Mouse (Mus musculus): ENCODE measurements around the gene Grip1.

The Grip1 gene

DNA sequence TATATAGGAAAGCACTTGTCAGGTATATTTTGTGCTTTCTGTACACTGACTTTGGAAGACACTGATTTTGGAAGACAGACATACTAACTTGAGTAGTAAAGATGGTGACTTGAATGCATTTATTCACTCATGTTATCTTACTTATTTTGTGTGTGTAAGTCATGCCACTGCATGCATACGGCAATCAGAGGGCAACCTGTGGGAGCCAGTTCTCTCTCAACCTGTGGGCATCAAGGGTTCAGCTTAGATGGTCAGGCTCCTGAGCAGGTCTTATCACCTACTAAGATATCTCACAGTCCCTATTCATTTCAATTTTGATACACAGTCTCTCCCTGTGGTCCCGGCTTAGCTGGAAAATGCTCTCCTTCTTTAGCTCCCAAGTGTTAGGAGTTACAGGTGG is 5.4 kb downstream of the Grip1 start:
- DNase-seq (ENCODE audit: low read depth, low spot score): no peak

DNA sequence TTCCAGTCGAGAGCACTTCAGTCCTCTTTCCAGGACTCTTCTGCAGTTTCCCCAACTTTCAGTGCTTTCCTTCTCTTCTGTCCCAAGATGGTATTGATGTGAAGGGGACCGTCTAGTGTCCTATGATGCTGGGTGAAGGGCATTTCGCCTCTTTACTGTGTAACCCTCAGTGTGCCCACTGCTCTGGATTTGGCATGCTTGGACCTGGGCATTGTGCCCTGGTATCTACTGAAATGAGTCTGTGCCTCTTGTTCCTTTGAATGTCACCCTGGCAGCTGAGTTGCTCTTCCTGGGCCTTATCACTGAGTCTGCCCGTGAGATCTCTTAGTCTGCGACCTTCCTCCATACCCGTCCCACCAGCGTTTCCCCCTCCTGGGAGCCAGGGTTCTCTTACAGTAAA is 9.7 kb downstream of the Grip1 start:
- DNase-seq (ENCODE audit: low read depth, low spot score): no peak

DNA sequence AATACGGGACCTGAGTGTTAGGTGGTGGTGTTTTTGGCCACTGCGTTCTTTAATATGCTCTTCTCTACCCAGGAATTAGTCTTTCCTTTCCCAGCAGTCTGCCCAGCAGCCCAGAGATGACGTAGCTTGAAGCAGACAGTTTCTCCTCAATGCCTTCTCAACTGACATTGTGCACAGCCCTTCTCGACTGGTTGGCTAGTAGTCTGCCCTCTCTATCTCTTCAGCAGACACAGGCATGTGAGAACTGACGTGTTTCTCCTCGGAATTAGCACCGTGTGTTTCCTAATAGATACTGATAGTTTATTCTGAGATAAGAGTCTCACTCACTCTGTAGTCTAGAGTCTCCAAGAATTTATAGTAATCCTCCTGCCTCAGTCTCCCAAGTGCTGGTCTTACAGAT is 10.2 kb downstream of the Grip1 start:
- DNase-seq (ENCODE audit: low read depth, low spot score): no peak

DNA sequence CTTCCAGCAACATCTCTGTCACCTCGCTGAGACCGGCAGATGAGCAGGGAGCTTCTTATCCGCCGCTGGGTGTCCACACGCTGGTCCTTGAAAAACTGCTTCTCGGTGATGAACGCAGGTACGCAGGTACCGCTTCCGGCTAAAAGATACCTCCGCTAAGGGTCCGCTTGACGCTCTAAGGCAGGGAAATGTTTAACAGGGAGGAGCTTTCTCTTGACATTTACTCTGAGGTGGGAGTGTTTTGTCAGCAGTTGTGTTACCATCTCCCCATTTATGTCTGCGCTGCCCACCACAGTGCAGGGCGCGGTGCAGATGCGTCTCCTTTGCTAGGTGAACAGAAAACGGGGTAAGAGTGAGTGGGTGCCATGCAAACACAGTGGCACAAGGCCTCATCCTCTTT is 14.3 kb downstream of the Grip1 start:
- no peak for DNase-seq (ENCODE audit: low read depth, low spot score)

DNA sequence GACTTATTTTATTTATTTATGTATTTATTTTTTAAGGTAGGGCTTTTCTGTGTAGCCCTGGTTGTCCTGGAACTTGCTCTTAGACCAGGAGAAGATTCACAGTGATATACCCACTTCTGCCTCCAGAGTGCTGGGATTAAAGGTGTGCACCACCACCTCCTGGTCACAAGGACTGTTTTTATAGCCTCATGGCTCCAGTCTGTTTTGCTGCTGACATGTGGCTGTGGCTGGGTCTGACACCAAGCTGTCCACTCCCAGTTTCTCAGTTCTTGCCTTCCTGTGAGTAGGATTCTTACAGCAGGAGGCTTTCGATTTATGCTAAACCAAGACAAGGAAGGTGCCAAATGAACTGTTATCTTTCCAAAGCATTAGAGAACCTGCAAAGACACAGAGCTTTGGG is 16.5 kb downstream of the Grip1 start:
- no peak for DNase-seq (ENCODE audit: low read depth, low spot score)

DNA sequence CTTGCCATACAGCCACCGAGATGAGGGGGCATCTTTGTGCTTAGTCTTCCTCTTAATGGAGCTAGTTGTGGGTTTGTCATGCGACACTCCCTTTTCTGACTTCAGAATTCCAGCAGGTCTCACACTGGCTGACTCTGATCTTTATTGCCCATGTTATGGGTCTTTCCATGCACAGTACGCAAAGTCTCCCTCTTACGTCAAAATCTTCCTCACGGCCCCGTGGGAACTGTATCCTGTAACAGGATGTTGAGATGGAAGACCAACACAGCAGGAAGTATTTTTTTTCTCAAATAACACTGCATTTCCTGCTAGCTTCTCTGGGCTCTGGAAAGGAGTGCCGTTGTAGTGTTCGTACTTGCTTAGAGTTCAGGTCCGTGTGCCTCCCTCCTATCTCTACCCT is 21.5 kb downstream of the Grip1 start:
- DNase-seq (ENCODE audit: low read depth, low spot score): no peak

DNA sequence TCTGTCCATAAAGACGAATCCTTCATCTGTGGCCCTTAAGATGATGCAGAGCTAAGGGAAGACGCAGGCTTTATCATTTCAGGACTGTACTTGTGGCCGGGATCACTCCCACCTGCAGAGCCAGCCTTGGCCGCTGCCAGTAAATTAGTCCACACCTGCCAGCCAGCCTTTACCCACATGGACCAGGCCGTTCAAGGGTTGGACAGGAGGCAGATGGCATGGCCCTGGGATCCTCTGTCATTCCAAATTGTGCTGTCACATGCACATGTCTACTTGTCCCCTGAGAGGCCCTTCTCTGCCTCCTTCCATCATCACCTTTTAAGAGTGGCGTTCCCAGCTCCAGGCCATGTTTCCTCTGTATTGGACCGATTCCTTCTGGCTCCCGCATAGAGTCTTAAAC is 24.0 kb downstream of the Grip1 start:
- DNase-seq (ENCODE audit: low read depth, low spot score): no peak

DNA sequence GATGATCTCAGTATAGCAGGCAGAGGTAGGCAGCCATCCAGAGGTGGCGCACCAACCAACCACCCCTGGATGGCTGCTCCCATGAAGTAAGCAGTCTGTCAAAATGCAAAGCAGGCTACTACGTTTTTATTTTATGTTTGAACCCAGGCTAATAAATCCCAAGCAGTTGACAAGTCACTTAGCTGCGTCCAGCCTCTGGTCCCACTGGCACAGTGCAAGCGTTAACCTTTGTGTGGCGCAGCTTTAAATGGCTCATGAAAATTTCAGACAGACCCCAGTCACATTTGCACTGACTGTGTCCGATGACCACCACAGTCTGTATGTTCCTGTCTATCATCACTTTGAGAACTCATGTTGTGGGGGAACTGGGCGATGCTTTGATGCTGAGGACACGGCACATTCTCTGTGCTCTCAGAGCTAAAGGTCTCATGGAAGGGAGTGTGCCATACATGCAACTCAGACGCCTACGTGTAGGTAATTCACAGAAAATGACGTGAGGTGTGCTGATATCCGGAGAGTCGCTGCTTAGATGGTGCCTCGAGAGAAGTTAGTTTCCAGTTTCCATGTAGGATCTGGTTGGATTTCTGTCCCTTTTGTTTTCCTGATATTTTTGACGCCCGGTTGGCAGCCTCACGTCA is 29.6 kb downstream of the Grip1 start:
- no peak for DNase-seq (ENCODE audit: low read depth, low spot score)

DNA sequence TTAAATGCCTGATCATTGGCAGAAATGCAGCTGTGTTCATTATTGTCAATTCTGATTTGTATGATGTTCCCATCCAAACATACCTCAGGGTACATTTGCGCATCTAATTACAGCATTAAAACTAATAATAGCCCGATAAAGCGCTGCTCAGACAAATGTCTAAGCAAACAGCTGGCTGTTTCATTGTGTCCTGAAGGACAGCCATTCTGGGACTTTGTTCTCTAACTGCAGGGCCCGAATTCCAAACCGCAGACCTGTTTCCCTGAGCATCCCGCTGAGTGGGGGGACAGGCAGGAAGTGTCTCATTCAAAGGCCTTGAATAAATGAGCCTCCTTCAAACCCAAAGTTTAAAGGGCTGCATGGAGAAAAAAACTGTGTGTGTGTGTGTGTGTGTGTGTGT is 30.1 kb downstream of the Grip1 start:
- peak; percentile 65 for DNase-seq (ENCODE audit: low read depth, low spot score)

DNA sequence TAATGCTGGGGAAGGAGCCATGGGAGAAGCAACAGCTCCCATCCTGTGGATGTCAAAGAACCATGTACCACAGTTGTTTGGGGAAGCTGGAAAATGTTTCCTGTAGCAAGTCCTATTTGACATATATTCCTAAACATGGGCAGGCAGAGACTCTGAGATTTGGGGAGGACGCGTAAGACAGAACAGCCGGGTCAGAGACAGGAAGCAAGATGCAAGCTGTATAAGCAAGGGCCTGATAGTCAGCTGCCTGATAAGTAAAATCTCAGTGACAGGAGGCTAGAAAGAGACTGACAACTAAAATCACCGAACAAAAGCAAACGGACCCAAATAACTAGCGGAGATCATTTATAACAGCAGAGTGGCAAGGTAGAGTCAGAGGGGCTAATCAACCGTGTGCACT is 33.3 kb downstream of the Grip1 start:
- DNase-seq (ENCODE audit: low read depth, low spot score): no peak

DNA sequence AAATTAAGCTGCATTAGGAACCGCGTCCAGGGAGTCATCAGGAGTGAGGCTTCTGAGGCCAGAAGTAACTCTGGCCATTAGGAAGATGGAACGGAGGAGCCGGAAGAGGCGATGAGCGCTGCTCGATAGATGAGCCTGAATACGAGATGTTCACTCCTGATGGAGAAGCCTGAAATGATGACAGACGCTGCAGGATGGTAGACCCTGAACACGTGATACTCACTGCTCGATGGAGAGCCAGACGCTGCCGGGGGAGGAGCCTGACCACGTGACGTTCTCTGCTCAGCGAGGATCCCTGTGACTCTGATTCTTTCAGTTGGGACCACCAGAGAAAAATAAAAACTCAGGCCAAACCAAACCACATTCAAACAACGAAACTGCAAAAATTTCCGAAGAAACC is 37.2 kb downstream of the Grip1 start:
- DNase-seq (ENCODE audit: low read depth, low spot score): no peak

DNA sequence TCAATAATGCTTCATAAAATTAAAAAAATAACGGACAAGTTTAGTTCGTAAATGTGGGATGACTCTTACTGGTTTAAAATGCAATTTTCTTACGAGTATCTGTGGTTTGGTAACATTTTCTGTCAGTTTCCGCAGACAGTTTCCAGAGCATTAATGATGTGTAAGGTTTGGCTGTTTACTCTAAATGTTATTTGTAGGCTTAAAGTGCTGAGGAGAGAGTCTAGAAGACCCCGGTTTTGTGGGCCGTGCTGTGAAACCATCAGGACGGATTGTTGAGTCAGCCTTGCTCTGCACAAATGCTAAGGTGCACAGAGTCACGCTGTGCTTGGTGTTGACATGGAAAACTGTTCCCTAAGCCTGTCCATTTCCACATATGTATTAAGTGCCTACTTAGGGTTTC is 41.7 kb downstream of the Grip1 start:
- no peak for DNase-seq (ENCODE audit: low read depth, low spot score)

DNA sequence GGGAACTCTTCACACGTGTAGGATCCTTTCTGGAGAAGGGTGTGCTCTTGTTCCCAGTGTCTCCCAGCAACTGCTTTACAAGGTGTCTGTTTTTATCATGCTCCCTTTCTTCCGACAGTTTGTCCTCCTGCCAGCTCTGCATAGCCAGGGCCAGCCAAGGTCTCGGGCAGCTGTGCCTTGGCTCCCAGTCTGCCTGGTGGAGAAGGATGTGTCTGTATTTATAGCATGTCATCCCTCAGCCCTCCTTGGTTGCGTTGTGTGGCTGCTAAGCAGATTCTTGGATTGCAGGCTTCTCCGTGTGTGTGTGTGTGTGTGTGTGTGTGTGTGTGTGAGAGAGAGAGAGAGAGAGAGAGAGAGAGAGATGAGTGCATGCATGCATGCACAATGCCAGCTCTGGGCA is 42.6 kb downstream of the Grip1 start:
- no peak for DNase-seq (ENCODE audit: low read depth, low spot score)

DNA sequence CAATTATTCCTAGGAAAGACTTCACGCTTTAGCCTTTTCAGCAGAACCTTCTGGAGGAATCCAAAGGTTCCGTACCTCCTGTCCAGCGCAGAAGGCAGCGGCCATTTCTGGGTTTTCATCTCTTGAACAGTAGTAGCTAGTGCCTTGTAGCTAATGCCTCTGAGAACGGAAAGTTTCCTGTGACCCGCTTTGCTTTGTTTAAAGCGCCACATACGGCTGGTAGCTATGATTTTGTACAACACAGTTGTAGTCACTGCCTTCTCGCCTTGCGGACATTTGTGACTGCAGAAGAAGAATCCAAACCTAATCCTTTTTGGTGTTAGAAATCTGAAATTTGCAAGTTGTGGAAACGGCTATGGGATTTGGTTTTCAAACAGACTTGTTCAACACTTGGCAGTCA is 68.1 kb downstream of the Grip1 start:
- DNase-seq (ENCODE audit: low read depth, low spot score): no peak

DNA sequence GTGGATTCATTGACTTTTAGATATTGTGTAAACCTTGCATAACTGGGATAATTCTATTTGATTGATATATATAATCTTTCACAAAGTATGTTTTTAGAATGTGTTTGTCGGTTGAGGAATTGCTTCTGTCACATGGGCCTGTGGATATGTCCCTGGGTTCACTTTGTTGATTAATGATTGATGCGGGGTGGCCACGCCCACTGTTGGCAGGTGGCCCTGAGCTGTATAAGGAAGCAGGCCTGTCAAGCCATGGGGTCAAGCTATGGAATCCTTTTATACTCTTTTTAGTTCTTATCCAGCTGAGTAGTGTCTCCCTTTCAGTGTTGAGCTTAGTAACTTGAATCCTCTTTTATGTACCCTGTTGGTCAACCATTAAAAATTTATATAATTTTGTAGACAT is 72.1 kb downstream of the Grip1 start:
- DNase-seq (ENCODE audit: low read depth, low spot score): no peak

DNA sequence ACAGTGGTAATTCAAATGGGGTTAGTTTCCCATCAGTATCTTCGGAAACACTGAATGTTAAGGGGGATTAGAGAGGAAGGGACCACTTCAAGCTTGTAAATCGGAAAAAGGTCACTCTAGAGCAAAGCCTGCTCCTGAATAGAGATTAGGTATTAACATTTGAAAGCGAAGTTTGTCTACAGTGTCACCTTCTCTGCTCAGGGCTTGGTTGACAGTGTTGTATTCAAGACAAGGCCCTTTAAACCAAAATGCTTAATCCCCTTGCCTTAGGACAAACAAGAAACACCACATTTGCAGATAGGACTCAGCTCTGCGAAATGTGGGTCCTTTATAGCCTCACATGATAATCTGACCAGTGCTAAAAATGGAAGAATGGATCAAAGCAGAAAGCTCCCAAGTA is 81.2 kb downstream of the Grip1 start:
- DNase-seq (ENCODE audit: low read depth, low spot score): peak; percentile 6

DNA sequence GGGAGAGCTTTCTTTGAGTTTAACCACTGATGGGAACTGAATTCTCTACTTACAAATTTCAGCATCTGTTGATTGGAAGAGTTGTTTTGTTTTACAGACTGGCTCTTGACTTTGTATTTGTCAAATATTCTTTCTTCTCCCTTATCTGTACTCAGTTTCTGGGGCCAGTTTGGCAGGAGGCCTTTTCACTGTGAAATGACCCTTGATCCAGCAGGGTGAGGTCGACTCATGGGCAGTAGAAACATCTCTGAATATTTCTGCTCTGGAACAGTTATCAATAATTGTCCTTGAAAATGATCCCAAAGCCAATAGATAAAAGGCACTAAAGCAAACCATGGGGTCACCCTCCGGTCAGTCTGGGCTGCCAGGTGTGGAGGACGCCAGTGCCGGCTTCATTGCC is 88.0 kb downstream of the Grip1 start:
- DNase-seq (ENCODE audit: low read depth, low spot score): no peak

DNA sequence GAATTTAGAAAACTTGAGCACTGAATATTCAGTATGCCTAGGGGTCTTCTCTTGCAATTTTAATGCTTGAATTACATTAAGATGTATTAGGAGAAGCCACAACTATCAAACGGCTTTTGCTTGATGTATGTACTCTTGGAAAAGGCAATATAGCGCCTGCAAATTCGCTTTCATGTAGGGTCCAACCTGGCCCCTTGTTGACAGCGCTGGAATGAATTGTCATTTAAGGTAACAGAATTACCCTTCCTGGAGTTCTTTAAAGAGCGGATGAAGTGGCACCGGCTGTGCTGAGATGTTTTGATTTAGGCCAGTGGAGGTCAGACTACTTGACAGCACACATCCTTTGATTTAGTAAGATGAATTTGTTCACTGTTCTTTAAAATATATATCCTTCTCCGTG is 90.1 kb downstream of the Grip1 start:
- DNase-seq (ENCODE audit: low read depth, low spot score): no peak

DNA sequence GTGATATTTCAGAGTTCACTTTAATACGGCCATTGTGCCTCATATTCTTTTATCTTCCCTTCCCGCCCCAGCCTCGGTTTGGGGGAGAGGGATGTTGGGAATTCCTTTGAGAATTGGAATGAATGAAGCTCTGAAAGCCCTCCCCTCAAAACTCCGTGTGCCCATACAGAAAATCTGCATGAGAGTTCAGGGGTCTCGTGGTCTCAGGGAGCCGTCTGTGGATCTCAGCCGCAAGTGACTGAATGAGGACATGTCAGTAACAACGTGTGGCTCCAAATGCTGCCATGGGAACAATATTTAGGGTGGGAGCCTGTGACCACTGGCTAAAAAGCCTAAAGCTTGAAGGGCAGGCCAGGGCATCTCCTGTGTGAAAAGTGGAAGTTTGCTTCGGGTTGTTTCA is 91.1 kb downstream of the Grip1 start:
- no peak for DNase-seq (ENCODE audit: low read depth, low spot score)

DNA sequence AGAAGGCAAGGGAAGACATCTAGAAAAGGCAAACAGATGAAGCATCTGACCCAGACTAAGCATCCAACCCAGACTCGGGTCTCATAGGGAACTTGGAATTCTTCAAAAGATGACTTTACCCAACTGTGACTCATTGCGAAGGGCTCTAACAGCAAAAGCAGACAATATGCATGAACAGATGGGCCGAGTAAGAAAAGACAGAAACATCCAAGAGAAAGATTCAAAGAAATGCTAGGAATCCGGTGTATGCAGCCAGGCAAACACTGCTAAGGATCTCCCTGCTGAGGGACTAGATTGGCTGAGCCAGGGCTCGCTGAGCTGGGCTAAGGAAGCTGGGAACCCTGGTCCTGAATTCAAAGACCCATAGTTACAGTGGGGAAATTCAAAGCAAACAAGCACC is 94.2 kb downstream of the Grip1 start:
- DNase-seq (ENCODE audit: low read depth, low spot score): no peak

DNA sequence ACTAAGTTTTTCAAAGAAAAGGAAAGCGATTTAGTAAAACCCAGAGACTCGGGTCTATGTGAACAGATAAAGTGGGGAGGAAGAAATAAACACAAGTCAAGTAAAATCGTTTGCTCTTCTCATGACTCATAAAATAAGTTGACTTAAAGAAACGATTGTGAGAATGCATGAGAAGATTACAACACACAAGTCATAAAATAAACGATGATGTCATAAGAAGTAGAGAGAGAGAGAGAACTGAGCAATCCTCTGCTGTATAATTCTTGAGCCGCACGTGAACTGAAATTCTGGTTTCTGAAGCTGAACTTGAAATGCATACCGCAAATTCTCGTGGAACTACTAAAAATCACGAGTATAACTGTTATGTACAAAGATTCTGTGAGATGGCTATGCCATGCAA is 95.1 kb downstream of the Grip1 start:
- no peak for DNase-seq (ENCODE audit: low read depth, low spot score)

DNA sequence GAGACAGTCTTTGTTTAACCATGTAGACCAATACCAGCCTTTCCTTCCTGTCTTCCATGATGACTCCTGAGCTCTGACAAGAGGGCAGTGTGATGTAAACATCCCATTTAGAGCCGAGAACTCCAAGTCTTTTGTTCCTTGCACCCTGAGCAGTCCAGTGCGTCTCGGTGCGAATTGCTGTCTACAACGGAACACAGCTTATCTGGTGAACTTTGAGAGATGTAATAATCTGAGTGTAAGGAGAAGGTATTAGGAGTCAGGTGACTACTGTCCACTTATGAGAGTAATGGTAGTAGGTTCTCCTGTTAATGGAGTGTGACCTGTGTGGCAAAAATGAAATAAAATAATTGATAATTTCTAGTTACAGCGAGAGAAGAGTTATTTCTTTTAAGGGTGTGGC is 97.0 kb downstream of the Grip1 start:
- no peak for DNase-seq (ENCODE audit: low read depth, low spot score)

DNA sequence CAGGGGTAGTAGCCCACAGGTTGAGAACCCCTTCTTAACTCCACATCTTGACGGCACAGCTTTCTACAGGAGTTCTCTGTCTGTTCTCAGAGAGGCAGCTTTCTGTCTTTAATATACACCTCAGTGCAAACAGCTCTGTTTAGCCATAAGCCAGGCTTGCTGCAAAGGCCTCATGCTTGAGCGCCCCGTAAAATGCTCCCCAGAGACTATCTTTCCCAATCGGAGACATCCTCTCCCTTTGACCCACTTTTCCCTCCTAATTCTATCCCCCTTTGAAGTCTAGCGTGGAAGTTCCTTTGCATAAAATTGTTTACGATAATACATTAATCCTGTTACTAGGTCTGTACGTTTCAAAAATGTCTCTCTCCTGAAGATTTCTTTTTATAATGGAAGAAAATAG is 102.7 kb downstream of the Grip1 start:
- no peak for DNase-seq (ENCODE audit: low read depth, low spot score)

DNA sequence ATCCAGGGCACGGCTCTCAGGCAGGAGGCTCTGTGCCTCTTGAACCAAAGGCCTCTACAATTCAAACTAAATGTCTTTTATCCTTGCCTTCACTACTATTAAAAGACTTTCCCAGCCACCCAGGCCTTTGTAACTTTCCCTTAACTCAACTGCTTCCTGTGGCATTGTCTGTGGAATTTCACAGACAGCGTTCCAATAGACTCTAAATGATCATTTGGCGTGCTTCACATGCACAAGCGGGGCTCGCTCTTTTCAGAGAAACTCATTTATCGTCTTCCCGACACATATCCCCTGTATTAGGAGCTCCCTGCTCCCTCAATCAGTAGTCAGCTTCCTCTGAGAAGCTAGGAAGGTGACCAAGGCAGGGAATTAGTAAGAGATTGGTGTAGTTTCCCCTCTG is 104.8 kb downstream of the Grip1 start:
- no peak for DNase-seq (ENCODE audit: low read depth, low spot score)

DNA sequence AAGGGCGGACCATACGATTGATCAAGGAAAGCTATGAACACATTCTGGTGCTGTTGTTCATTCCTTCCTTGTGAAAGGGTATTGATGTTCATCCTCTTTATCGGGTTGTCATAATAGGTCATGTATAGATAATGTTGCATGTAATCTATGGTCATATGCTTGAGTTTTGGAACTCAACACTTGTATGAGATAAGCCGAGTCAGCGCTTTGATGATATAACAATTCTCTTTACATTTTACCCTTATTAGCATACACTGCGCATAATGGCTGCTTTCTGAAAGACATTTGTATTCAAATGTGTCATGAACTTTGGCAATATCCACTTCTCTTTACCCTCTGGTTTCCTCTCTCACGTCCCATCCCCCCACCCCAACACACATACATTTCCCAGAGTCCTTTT is 111.2 kb downstream of the Grip1 start:
- DNase-seq (ENCODE audit: low read depth, low spot score): no peak
